Mouse (Mus musculus): ENCODE measurements at regions not wholly inside any gene's neighbourhood (a gene's known extent, or its start where the extent isn't known, plus 50 kb on each side); places are given as distances from the start of the nearest gene placed in this dataset.

- DNase-seq, result no peak
Measured at GRCm38 (mm10) chr4:84109771-84110503, 565.1 kb downstream of the Bnc2 start.

GRCm38 (mm10) chr4:84114162-84115040 lies 560.7 kb downstream of the Bnc2 start:
- no peak for DNase-seq

GRCm38 (mm10) chr4:84118284-84118919 lies 556.7 kb downstream of the Bnc2 start:
- no peak for DNase-seq

- DNase-seq, result no peak
Measured at GRCm38 (mm10) chr4:84119616-84120015, 555.5 kb downstream of the Bnc2 start.

- no peak for DNase-seq
Measured at GRCm38 (mm10) chr4:84120330-84120729, 554.7 kb downstream of the Bnc2 start.

GRCm38 (mm10) chr4:84121442-84121841 lies 553.6 kb downstream of the Bnc2 start:
- DNase-seq, result no peak

- DNase-seq, result no peak
Measured at GRCm38 (mm10) chr4:84126400-84126799, 548.7 kb downstream of the Bnc2 start.

GRCm38 (mm10) chr4:84127380-84127779 lies 547.7 kb downstream of the Bnc2 start:
- DNase-seq, result no peak

GRCm38 (mm10) chr4:84130840-84131547 lies 544.1 kb downstream of the Bnc2 start:
- no peak for DNase-seq

- no peak for DNase-seq
Measured at GRCm38 (mm10) chr4:84135740-84136139, 539.3 kb downstream of the Bnc2 start.

GRCm38 (mm10) chr4:84137171-84137919 lies 537.7 kb downstream of the Bnc2 start:
- no peak for DNase-seq

GRCm38 (mm10) chr4:84149149-84150050 lies 525.7 kb downstream of the Bnc2 start:
- DNase-seq, result no peak

- DNase-seq, result no peak
Measured at GRCm38 (mm10) chr4:84150698-84151097, 524.4 kb downstream of the Bnc2 start.

GRCm38 (mm10) chr4:84151247-84151646 lies 523.8 kb downstream of the Bnc2 start:
- DNase-seq, result no peak

- no peak for DNase-seq
Measured at GRCm38 (mm10) chr4:84151971-84152450, 523.1 kb downstream of the Bnc2 start.

GRCm38 (mm10) chr4:84153571-84153970 lies 521.5 kb downstream of the Bnc2 start:
- DNase-seq, result no peak

- DNase-seq, result no peak
Measured at GRCm38 (mm10) chr4:84157911-84158647, 517.0 kb downstream of the Bnc2 start.

- DNase-seq, result no peak
Measured at GRCm38 (mm10) chr4:84163362-84163761, 511.7 kb downstream of the Bnc2 start.

GRCm38 (mm10) chr4:84165256-84165655 lies 509.8 kb downstream of the Bnc2 start:
- no peak for DNase-seq

- DNase-seq, result no peak
Measured at GRCm38 (mm10) chr4:84172841-84173240, 502.2 kb downstream of the Bnc2 start.
